Mouse (Mus musculus): ENCODE results near the gene Iqck.

DNA sequence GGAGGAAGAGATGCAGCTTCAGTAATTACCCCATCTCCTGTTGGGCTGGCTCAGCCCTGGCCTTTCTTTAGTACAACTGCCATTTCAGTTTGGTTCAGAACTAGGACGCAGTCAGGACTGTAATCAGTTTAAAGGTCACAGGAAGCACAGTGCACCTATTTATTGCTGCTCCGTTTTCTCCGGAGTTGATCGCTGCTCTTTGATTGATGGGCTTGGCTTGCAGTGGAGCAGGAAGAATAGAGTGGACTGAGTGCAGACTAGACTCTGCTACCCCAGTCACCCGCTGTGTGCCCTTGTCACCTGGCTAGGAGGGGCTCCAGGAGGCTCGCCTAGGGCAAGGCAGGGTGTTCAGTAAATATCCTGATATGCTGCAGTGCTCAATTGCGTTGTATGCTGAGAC is 87.6 kb downstream of the Iqck start:
- TF ChIP-seq CTCF (IDR thresholded peaks at IDR 0.05; ENCODE audit: control insufficient read depth, insufficient read depth, insufficient replicate concordance, low read depth, low read length): no peak
- TF ChIP-seq POLR2A (IDR thresholded peaks at IDR 0.05; ENCODE audit: control insufficient read depth, low read depth, low read length): no peak
